Mouse (Mus musculus): ENCODE results near the gene Dab2ip.

Gene Dab2ip

DNA sequence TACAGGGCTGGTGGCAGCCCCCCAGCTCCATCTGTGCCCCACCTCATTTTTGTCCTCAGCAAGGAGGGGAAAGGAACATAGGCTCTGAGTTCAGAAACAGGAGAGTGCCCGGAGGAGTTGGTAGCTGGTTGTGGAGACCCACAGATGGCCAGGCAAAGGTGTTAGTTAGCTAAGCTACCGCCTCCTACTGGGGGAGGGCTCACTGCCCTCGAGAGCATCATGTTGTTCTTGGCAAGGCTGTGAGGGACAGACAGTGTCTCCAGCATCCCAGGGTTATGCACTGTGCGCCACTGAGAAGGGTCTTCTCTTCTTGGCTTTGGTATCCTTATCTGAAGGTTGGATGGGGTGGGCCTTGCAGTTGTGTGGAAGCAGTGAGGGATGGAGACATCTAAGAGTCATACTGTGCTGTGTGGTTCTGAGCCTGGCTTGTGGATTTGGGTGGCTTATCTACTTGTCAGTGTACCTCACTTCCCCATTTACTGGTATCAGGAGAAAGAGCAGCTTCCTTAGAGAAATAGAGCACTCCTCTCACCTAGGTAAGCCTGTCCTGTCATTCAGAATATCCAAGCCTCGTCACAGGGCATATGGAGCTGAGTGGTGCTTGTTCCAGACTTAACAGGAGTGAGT is 66.4 kb downstream of the Dab2ip start:
- peak; percentile 95 for DNase-seq

DNA sequence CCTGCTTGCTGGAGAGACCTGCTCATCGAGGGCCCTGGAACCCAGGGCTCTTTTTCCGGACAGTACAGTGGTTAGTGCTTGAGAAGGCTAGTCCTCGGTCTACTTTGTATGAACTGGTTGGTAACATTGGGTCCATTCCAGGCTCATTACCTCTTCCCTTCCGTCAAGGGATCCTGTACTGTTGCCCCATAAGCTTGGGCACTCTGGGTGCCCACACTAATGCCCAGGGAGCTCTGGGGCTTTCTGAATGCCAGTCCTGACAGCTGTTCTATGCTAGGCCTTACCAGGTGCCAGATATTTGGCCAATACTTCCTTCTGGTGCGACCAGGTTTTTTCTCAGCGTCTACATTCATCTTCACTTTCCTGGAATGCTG is 66.9 kb downstream of the Dab2ip start:
- DNase-seq, result peak; percentile 70

DNA sequence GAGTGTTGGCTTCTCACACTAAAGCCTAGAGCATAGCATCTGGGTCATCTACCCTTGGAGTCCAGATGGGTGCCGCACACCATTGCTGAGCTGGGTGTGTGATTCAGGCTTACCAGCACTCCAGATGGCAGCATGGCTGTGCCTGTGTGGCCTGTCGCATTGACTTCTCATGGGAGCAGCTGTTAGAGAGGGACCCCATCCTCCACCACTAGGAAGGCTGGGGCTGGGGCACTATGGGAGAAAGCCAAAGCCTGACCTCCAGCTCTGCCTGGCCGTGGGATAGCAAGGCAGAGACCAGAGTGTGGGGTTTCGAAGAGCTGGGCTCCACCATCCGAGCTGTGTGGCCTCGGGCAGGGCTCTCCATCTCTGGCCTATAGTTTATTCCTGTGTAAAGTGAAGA is 67.5 kb downstream of the Dab2ip start:
- DNase-seq, result peak; percentile 73

DNA sequence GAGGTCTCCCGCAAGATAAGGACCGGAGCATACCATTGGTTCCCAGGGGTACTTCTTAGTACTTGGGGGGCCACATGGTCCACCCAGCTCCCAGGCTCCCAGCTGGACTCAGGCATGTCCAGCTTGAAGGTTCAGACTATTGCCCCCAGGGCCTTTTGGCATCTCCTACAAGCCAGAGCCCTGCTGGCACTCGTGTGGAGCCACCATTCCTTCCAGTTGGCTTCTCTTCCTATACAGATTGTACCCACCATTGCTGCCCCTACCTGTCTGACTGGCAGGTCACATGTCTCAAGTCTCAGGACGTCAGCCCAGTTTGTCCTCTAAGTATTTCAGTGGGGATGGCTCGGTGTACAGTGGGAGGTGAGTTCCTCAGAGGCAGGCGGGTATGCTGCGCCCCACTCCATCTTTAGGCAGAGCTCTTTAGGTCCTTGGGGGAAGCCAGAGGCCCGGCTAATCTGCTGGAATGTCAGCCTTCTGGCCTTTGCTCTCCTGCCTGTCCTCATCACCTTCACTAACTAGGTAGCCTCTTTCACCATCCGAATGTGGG is 68.2 kb downstream of the Dab2ip start:
- DNase-seq, result peak; percentile 92

DNA sequence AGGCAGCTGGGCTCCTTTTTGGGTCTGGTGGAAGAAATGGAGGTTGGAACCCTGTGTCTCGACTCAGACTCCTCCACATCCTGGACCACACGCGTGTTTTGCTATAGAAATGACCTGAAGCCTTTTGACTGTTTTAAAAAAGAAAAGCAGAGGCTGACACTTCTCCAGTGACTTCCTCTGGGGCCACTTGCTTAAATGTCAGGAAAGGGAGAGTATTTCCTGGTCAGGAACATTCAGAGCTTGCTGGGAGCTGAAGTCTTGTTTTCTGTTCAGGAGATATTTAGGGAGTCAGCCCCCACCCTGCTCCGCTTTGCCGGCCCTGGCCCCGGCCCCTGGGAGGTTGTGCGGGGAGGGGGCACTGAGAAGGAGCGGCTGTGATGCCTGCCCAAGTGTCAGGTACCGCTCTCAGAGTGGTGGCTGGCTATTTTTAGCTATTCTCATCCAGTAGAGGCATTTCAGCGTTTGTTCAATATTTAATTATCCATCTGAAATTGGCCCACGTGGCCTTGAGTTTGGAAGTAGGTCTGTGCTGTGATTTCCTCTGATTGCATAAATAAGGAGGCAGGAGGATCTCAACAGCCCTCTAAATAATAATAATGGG is 69.3 kb downstream of the Dab2ip start:
- peak; percentile 62 for DNase-seq

DNA sequence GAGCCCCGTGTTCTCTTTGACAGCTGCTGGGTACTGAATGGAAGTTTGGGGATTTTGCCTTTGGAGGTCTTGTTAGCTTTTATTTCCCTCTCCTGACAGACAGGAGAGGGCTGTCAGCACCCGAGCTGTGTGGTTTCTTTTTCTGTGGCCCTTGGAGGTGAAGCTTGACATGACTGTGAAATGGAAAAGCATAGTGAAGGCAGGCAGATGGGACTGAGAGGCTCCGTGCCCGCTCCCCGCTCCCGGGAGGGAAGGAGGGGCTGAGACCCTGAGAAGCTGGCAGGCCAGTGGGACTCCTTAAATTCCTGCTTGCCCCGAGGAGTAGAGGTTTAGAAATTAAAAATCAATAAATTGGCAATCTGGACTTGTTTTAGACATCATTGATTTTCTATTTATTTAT is 70.0 kb downstream of the Dab2ip start:
- DNase-seq, result peak; percentile 73

DNA sequence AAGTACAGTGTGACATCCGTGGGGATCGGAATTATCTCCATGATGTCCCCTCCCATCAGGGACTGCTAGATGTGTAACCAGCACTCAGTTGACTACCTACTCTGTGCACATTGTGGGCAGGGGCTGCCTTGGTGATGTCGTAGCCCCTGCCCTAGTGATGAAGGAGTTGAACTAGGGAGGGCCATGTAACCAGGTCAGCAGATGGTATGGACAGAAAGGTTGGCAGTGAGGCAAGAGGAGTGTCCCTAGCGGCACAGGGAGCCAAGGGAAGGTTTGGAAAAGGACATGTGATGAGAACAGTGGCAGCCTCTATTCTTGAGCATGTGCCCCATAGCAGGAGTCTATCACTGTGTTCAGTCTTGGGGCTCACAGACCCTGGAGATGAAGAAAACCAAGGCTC is 70.6 kb downstream of the Dab2ip start:
- DNase-seq, result peak; percentile 95

DNA sequence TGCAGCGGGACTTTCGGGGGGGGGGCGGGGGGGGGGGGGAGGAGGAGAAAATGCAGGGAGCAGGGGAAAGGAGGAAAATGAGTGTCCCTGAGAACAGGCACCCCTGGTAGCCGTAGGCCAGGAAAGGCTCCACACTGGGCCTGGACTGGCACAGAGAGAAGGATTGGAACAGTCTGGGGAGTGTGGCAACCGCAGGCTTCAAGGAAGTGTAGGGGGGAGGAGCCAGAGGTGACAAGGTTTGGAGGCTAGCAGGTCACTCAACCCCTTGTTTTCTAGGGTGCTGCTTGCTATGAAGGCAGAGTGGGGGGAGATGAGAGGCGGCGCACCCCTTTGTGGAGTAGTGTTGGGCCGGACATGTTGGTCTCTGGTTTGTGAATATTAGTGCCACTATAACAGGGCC is 71.1 kb downstream of the Dab2ip start:
- DNase-seq, result peak; percentile 77

DNA sequence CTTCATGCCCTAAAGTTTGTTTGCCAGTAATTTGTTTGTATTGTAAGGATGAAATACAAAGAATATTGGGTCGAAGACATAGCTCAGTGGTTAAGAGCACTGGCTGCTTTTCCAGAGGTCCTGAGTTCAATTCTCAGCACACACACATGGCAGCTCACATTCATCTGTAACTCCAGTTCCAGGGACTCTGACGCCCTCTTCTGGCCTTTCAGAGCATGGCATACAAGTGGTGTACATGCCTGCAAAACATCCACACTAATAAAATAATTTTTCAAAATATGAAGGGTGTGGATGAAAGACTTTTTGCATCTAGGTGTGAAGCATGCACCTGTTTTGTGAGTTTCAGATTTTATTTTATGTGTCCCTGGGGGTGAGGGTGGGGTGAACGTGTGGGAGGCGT is 75.3 kb downstream of the Dab2ip start:
- DNase-seq, result no peak

DNA sequence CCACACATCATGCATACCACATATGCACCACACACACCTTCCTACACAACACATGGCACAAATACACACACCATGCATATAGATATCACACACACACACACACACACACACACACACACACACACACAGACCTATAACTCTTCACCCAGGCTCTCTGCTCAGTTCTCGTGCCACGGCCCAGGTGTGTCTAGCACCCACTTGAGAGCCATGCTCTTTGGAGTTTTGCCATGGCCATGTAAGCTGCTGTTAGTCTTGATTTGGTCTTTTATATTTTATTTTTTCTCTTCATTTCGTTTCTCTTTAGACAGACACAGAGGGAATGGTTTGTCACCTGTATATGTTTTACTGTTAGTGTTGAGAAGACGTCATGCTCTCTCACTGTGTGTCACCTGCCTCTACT is 76.9 kb downstream of the Dab2ip start:
- no peak for DNase-seq

DNA sequence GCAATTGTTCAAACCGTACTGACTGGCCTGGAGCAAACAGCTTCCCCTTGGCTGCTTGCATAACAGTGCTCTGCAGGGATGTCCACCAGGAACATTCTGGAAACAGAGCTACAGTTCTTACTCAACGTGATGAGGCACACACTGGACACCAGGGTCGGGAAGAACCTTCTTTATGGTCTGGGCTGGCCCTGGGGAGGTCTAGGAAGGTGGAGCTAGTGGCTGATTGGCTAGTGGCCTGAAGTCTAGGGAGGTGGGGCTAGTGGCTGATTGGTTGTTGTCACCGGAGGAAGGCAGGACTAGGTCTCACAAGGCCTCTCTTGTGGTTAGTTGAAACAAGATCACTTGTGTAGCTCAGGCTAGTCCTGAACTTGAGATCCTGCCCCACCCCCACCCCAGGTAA is 77.5 kb downstream of the Dab2ip start:
- peak; percentile 76 for DNase-seq

DNA sequence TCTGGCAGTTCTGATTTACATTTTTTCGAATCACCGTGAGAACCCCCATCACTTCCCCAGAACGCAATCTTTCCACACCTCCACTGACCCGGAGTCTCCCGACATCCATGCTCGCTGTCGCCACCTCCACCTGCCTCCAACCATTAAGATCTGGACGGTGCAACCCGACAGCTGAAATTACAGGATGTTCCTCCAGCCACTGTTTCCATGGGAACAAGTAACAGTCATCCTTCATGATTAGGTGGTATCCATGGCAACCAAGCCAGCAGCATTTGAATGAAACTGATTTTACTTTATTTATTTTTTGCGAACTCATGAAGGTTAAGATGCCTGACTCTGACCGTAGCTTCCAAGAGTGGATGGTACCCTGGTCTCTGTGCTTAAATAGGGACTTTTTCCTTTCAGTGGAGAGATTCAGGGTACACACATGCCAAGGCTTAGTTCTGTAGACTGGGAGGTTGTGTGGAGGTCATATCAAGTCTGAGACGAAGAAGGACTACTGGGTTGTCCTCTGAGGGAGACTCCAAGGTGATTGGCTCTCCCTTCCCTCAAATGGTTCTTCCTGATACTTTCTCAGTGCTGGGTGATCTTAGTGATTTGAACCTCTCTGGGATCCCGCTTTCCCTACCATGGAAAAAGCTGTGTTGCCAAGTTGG is 79.9 kb downstream of the Dab2ip start:
- no peak for DNase-seq

DNA sequence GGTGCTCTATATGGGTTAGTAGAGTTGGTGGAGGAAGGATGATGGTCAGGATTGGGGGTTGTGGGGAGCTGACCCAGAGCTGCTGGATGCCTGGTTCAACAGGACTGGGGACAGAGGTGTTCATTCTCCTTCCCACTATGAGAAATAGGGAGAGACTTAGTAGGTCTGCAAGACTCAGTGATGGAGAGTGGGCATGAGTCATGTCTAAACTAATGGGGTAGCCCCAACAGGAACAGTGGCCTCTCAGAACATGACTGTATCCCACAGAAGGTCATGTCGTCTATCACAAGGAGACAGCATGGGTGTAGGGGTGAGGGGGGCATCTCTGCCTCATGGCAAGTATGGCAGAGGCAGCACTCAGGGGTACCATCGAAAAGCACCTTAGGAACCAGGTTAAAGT is 81.7 kb downstream of the Dab2ip start:
- DNase-seq, result no peak

DNA sequence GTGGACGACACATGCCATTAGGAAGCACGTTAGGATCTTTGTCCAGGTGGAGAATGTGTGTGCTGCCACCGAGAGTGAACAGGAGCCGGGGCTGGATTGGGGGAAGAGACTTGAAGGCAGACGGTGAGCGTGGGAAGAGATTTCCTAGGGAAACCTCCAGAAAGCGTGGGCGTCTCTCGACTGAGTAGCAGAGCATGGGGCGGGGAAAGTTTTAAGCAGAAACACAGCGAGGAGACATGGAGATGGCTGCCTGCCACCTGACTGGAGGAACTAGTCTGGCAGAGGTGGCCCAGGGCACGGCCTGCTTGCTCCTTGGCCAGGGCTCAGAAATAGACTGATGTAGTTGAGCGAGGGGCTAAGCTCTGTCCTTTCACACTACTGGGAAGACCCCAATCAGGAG is 82.5 kb downstream of the Dab2ip start:
- DNase-seq, result peak; percentile 84

DNA sequence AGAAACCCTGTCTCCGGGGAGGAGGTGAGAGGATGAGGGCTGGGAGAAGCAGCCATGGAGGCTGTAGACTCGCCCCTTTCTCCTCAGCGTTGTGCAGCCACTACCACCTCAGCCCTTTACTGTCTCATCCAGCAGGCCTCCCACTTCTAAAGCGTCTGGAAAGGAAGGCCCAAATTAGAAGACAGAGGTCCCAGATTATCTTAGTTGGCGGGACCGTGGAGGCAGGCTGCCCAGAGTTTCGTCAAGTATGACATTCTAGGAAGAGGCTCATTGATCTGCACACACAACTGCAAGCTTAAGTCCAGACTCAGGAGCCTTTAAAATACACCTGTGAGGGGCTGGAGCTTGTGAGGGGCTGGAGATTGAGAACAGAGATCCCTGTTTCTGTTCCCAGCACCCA is 84.2 kb downstream of the Dab2ip start:
- no peak for DNase-seq

DNA sequence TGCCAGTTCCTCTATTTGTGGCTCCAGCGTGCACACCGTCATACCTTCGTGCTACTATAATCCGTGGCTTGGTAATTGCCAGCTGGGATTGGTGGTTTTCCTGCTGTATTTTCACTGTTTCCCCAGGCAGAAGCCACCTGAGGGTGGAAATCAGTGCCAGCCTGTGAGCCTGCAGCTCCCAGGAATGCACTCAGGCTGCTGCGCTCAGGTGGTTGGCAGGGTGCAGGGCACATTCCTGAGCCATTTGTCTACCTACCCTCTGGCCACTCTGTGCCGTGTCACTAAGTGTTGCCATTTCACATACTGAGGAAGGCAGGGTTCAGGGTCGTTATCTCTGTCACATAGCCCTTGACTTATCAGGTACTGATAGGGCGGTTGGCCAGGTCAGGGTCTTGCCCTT is 88.5 kb downstream of the Dab2ip start:
- DNase-seq, result peak; percentile 61

DNA sequence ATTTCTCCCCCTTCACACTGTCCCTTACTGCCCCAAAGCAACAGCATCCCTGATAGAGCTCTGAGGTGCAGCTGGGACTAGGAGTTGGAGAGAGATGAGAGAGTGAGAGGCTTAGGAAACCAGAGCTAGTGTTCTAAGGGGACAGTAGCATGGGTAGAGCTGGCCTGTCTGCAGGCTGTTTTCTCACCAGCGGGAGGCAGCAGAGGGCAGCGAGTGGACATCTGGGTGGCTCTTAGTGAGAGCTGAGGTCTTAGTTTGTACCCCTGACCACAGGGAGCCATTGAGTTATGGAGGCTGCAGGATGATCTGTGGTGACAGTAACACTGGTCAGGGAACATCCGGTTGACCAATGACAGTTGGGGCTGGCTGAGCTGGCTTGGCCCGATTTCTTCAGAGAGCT is 91.6 kb downstream of the Dab2ip start:
- DNase-seq, result peak; percentile 76

DNA sequence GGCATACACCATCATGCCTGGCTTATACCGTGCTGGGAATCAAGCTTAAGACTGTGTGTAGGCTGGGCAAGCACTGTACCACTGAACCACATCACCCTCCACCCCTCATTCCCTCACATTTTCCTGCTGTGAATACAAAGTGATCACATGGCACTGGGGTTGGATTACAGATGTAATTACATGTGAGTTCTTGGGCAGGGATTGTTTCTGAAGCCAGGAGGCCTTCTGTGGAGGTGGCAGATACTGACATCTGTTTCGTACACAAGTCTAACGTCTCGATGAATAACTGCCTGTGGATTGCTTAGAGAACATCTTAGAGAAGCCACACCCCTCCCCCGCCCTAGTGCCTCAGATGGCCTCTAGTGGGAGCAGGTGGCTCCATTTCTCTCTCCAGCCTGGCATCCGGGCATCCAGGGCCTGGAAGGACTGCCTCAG is 93.2 kb downstream of the Dab2ip start:
- peak; percentile 80 for DNase-seq

DNA sequence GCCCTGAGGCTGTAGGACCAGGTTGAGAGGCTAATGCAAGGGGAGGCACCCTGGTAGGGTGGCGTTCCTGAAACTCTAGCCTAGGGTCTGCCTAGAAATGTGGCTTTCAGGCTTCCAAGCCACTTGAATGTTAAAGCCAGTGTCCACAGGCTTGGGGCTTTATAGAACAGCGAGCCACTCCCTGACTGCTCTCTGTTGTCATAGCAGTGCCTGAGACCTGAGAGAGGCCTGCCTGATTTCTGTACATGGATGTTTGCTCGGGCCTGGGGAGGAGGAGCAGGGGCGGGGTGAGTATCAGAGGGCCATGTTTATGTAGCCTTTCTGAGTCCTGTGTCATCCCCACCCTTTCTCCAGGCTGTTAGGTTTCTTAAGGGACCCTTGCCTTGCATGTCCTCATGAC is 94.9 kb downstream of the Dab2ip start:
- no peak for DNase-seq

DNA sequence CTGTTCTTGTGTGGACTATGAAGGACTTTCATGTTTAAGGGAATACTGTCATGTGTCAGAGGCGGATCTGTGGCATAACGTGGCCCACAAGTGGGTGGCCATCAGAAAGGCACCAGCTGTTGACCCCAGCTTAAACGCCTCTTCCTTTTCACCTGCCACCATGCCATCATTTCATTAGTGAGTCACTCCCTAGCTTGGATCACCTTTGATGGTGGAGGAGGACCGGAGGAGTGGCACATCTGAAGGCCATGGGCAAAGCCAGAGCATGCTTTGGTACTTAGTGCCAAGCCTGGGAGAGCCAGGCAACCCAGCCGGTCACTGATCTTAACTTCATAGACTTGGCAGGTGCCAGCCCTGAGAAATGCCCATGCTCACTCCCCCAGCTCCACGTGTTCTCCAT is 96.7 kb downstream of the Dab2ip start:
- no peak for DNase-seq

DNA sequence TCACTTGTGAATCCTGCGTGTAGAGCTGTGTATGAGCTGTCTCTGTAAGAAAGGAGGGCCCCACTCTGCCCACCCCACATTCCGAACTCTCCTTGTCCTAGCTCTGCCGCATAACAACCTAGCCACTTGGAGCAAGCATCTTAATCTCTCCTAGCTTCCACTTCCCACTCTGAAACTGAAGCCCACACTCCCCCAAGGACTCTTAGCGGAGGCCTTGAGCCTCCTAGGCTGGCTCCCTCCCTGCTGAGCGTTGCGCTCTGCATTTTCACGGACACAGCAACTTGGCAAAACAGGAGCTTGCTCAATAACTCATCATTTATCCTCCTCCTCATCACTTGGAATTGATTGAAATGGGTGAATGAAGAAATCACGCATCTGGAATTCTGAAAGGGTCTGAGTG is 97.9 kb downstream of the Dab2ip start:
- DNase-seq, result no peak

DNA sequence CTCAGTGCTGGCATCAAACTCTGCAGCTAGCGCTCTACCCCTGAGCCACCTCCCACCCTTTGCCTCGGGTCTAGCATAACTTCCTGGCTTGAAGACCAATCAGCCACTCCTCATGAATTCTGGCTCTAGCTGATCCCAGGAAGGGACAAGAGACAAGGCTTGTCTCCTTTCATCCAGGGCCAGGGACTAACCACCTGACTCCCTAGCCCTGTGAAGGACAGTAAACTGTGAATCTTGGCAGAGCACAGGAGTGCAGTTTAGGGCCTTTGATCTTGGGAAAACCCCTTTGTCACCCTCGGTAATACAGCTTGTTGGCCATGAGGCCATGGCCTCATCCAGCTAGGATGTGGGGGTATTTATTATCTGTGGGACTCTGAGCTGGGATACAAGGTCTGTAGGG is 100.2 kb downstream of the Dab2ip start:
- no peak for DNase-seq

DNA sequence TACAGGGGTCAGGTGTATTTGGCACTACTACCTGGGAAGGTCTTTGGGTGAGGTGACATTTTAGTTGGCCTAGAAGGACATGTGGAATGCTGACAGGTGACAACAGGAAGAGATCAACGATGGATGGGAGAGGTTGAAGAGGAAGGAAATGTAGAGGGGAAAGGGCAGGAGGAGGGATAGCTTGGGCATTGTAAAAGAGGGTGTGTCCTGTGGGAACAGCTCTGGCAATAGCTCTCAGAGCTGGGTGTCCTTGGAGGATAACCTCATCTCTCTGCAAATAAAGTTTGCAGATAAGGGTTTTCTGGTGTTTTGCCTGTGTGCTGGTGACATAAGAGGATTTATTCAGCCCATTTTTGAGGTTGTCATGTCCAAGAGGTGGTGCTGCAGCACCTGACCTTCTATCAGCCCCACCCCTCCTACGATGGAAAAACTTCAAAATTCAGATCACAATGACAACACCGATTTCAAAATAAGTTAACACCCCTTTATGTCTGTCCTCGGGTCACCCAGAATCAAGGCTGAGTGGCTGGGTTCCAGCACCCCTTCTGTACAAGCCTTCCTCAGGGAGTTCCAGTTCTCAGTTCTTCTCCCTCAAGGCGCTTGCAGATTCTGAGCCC is 101.6 kb downstream of the Dab2ip start:
- DNase-seq, result no peak

DNA sequence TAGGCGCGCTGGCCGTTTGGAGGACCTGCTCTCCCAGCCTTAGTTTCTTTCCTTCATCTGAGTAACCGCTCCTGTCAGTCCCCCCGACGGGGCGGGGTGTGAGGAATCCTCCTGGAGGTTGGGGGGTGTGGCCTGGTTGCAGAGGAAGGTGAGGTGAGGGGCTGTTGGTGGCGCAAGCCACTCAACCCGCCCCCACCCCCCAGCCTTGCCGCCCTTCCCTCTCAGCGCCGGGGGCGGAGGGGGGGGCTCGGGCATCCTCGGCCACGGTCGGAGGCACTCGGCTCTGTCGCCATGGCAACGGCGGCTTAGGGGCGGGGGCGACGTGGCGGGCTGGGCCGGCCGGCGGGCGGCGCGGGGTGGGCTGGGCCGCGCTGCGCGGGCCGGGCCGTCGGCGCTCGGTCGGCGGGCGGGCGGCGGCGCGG is 102.9 kb downstream of the Dab2ip start:
- no peak for DNase-seq

Measured in cerebellum, adult 9-11 months (tissue).